Mouse (Mus musculus) MEL-GATA-1-ER (cell line): ENCODE data around the gene Bicc1.
"Not testable (repeated sequence)": the region's sequence is repeated elsewhere in the genome, so short reads cannot be mapped to it uniquely, and the experiment has no call there.

Source experiments
- DNase-seq: peaks from one replicate; pipeline ENCODE4 v3.0.0-alpha.2; 2012; ENCODE audit warnings: low read depth; ENCODE audit errors: extremely low read depth

Bicc1 gene

GRCm38 (mm10) chr10:70998136-70998535 lies 161.4 kb downstream of the Bicc1 start:
- no peak for DNase-seq

DNA sequence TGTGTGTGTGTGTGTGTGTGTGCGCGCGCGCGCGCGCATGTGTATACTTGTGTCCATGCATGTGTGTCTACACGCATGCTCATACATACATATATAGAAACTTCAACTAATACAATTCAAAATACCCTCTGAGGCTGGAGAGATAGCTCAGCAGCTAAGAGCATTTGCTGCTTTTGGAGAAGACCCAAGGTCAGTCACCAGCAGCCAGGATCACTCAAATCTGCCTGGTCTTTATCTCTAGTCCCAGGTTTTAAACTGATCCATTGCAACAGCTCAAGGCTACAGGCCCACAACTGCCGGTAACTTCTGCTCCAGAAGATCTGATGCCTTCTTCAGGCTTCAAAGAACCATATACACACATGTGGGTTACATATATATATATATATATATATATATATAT lies 163.4 kb downstream of the Bicc1 start:
- no peak for DNase-seq

- DNase-seq: no peak
These were observed 165.4 kb downstream of the Bicc1 start for GRCm38 (mm10) chr10:70994135-70994497.

DNA sequence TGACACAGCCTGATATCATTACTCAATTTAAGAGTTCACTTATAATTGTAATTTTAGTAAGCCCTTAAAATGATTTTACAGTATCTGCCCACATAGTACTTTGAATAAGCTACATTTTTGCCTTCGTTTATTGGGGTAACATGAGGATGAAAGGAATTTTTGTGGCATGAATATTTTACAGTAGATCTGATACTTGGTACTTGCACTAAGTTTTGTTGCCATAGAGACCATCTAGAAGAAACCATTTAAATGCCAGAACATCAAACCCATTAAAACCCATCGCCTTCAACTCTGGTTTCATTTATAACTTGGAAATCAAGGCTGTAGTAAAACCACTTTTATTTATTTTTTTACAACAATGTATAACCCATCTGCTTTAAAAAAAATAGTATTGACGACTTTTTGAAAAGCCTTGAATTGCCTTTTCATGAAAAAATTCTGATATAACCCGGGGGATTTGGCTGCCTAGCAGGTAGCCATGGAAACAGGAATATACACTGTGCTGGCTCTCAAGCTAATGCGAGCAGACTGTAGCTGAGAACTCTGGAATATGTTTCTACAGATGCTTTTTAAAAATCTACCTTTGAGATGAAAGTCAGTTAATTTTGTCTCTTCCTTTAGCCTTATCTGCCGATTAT lies 165.9 kb downstream of the Bicc1 start:
- DNase-seq: no peak

DNA sequence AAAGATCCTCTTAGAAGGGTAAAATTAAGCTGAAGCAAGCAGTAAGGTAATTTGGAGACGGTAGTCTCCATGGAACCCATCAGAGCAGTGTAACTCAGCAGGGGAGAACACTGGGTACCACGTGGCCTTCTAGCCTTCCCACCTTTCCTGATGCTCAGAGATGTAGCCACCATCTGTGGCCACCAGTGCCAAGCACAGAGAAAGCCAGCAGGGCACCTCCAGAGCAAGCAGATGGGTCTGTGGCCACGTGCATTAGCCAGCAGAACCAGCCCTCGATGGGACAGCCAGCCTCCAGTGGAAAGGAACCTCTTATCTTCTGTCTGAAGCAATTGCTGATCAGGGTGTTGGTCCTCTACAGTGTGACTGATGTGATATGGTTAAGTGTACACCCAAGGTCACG lies 172.1 kb downstream of the Bicc1 start:
- DNase-seq: no peak

DNA sequence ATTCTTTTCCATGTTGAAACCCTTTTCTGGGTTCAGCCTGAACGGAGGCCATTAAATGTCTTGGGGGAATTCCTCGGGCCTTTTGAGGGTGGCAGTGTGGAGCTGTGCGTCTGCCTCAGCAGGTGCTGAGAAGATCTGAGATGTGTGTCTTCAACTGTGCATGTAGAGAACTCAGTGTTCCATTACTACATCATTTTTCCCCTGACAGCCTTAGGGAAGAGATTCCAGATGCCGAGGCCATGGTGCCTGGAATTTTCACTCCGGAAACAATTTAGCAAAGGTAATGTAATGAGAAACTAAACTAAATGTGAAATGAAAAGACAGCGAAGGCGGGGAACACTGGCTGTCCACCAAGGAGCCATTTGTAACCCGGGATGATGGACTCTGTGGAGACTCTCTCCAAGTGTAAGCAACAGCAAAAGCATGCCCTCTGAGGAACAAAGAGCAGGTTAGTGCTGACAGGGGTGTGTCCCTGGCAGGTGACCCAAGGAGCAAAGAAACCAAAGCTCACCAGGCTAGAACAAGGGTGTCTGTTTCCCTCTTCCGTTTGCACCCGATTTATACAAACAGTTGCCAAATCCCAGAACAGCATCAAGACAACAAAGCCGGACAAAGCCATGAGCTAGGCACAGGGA lies 176.3 kb downstream of the Bicc1 start:
- no peak for DNase-seq

- DNase-seq: no peak
These were observed 177.3 kb downstream of the Bicc1 start for GRCm38 (mm10) chr10:70982156-70982555.

GRCm38 (mm10) chr10:70979657-70980056 lies 179.8 kb downstream of the Bicc1 start:
- DNase-seq: no peak

DNA sequence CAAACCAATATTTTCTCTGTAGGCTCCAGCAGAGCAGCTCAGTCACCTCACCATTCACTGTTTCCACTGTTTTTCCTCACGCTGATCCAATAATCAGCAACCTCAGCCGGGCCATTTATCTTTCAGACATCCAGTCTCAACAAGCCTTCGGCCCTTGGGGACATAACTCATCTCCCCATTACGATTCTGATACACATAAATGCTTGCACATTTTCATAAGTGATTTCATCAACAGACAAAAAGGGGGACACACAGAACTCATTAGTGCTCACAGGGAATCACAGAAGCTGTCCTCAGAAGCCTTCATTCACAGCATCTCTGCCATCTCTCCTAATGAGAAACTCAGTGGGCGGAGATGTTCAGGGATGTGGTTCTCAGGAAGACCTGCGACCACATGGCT lies 182.4 kb downstream of the Bicc1 start:
- DNase-seq: no peak

DNA sequence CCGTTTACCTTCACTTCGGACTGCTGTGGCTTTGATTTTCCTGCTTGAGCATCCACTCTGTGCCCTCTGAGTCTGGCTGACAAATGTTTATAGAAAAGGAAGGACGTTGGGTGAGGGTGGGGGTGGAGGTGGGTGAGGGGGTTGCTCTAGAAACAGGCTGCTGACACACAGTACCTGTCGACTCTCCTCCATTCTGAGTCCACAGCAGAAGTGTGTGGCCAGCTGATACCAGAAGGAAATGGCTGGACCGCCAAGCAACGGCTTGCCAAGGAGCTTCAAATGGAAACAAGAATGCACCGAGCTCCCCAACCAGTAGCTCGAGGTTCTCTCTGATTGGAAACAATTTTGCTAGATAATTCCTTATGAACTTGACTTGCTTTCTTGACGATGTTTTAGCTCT lies 182.9 kb downstream of the Bicc1 start:
- DNase-seq: no peak

DNA sequence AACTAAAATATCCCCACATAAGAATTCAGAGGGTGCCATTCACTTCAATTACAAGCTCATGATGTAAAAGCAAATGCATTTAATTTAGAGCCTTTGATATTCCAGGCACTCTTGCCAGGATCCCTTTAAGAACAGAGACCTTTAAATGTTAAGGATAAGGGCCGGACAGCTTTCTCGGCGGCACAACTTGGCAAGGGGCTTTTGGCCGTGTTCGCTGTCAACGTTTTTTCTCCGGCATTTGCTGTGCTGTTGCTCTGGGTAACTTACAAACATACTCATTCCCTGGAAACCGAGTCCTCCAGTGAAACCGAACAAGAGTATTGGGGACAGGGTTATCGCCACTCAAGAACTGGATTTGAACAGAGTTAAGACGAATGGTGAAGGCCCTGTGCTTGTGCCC lies 188.3 kb downstream of the Bicc1 start:
- DNase-seq: no peak

- no peak for DNase-seq
These were observed 190.4 kb downstream of the Bicc1 start for GRCm38 (mm10) chr10:70968848-70969683.

DNA sequence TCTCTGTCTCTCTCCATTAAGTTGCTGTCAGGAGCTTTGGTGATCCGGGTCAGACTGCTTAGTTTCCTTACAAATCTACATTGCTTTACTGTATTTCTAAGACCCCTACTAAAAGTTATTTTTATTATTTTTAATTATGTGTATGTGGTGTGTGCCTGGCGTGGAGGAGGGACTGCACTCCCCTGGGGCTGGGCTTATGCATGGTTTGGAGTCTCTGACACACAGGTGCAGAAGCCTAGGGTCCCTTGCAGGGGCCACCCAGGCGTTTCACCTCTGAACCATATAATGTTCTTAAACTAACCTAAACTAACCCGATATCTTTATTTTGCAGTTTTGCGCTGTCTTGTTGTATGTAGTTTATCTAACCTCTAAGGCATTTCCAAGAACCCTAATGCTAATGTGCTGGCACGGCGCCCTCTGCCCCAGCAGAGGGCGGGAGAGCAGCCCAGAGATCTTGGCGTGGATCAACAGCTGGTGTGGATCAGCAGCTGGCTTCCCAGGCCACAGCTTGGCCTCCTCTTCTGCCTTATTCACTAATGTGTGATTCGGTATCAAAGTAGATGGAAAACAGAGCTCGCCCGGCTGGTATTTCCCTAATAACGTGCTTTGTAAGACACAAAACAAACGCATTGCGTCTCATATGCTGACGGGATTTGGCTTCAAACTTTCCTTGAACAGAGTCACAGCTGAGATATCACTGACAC lies 192.7 kb downstream of the Bicc1 start:
- no peak for DNase-seq

DNA sequence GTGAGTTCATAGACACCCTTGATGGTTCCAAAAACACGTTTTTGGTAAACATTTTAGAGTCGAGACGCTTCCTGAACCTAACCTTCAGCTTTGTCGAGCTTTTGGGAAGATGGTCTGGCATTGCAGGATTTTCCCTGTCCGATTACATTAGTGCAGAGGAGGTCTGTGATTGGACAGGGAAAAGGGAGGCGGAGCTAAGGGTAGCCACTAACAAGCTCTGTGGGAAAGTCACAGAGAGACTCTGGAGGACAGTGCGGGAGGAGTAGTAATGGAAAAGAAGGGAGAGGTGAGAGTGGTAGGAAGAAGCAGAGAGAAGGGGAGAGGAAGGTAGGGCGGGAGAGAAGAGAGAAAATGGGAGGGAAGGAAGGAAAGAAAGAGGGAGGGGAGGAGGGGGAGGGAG lies 194.8 kb downstream of the Bicc1 start:
- no peak for DNase-seq

GRCm38 (mm10) chr10:70963599-70964193 lies 195.8 kb downstream of the Bicc1 start:
- DNase-seq: peak; percentile 1

DNA sequence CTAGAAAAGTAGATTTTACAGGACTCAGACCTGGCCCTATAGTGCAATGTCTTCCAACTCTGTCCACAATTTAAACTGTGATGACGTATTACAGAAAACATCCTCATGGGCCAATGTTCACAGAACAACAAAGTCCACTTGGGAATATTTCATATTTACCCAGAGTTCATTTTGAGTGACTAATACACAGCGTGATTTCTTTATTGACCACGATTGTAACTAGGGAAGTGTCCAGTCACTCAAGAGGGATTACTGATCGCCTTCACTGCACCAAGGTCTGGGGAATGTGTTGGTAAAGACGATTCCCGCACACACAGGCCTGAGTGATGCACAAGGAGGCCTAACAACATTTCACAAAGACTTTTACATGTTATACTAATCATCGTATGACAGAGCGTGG lies 197.9 kb downstream of the Bicc1 start:
- DNase-seq: no peak

DNA sequence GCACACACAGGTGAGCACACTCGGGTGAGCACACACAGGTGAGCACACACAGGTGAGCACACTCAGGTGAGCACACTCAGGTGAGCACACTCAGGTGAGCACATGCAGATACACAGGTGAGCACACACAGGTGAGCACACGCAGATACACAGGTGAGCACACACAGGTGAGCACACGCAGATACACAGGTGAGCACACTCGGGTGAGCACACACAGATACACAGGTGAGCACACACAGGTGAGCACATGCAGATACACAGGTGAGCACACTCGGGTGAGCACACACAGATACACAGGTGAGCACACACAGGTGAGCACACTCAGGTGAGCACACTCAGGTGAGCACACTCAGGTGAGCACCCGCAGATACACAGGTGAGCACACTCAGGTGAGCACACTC lies 199.1 kb downstream of the Bicc1 start:
- not testable (repeated sequence) for DNase-seq

GRCm38 (mm10) chr10:70952770-70953147 lies 206.7 kb downstream of the Bicc1 start:
- no peak for DNase-seq

GRCm38 (mm10) chr10:70952056-70952769 lies 207.3 kb downstream of the Bicc1 start:
- no peak for DNase-seq

DNA sequence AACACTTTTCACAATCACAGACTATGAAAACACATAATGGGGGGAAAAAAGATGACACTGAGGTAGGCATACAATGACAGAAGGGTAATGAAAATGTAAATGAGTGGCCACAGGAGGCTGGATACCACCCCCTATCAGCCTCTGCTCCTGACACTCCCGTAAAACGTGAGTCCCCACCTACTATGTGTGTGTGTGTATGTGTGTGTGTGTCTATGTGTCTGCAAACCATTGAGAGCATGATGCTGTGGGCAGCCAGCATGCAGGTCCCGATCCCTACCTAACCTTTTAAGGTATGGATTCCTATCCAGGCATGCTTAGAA lies 209.4 kb downstream of the Bicc1 start:
- no peak for DNase-seq
